Comparison of ENCODE assay signal across 16 mouse cellular contexts in the genomic region with DNA sequence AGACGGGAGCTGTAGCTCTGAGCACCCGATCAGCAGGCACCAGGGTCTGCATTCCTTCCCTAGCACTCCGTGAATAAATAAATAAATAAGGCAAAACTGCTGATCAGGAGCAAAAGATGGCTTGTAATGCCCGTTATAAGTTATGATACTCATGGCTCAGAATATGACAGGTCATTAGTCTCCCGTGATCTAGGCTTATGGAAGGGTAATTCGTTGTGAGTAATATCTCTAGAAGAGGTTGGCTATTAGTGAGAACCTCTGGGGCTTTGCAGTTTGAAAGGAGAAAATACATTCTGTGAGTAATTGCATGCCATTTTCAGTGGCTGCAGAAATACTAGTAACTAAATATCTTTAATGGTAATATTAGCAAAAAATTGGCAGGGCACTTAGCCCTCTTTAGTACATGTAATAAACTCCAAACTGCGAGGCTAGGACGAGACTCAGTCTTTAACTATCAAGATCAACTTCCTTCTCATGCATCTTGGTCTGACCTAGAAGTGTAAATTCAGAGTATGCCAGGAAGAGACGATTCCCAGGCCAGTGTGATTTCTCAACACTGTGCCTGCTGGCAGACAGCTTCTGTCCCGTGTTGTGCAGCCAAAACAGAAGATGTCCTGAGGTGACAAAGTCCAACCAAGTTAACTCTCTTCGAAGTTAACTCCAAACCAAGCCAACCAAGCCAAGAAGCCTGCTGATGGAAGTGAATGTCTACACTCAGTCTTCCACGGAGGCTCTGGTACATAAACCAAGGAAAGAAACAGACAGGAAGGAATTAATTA. TPM values are rescaled to one million over a fixed set of nuclear protein-coding genes. Genes with fewer than 3 reads are reported as not detected.
DNase-seq lines count a peak whose midpoint lies in the region; ATAC-seq lines count a peak whose summit lies in the region.
"Had no signal": no experiment of that assay in that cellular context is flagged by ENCODE, and none has a peak within 500 bp of the region (broad histone marks: within the 10 kb centered on the region; RNA-seq: fewer than 3 reads in every experiment).

No protein-coding gene starts in this region.

- H3K4me3 ChIP-seq in hindbrain, embryonic 14.5 days (replicated peaks; ENCODE audit: low read length): no peak overlapping the region
- no peak overlapping the region for H3K4me3 ChIP-seq in hindbrain, embryonic 12.5 days
- H3K4me3 ChIP-seq in lung, embryonic 16.5 days (ENCODE audit: low read length): no peak overlapping the region
- H3K4me3 ChIP-seq in forebrain, embryonic 12.5 days (replicated peaks): no peak overlapping the region
- H3K4me3 ChIP-seq: heart, embryonic 15.5 days; limb, embryonic 12.5 days; lung, embryonic 15.5 days had no signal

- 64% methylated on average over 12 of the region's 12 CpGs for WGBS in hindbrain, embryonic 14.5 days
- WGBS in hindbrain, embryonic 12.5 days: 78% methylated on average over 12 of the region's 12 CpGs
- WGBS in lung, embryonic 16.5 days: 39% methylated on average over 12 of the region's 12 CpGs
- WGBS in forebrain, embryonic 12.5 days: 82% methylated on average over 12 of the region's 12 CpGs

- H3K9me3 ChIP-seq in hindbrain, embryonic 14.5 days (ENCODE audit: control insufficient read depth, low read length): no peaks in the 10 kb centered on the region
- no peaks in the 10 kb centered on the region for H3K9me3 ChIP-seq in hindbrain, embryonic 12.5 days (replicated peaks)
- H3K9me3 ChIP-seq in lung, embryonic 16.5 days (ENCODE audit: control insufficient read depth, low read length): no peaks in the 10 kb centered on the region
- H3K9me3 ChIP-seq in forebrain, embryonic 12.5 days: no peaks in the 10 kb centered on the region
- H3K9me3 ChIP-seq: heart, embryonic 15.5 days; limb, embryonic 12.5 days; lung, embryonic 15.5 days had no signal

- no peak overlapping the region for H3K9ac ChIP-seq in hindbrain, embryonic 14.5 days
- H3K9ac ChIP-seq in hindbrain, embryonic 12.5 days: no peak overlapping the region
- no peak overlapping the region for H3K9ac ChIP-seq in lung, embryonic 16.5 days (ENCODE audit: low read length)
- no peak overlapping the region for H3K9ac ChIP-seq in forebrain, embryonic 12.5 days
- H3K9ac ChIP-seq: heart, embryonic 15.5 days; limb, embryonic 12.5 days; lung, embryonic 15.5 days had no signal

- peak; percentile 41; the same call in 1 of the 2 replicates for ATAC-seq in hindbrain, embryonic 14.5 days (ENCODE audit: low FRiP score)
- no peak for ATAC-seq in hindbrain, embryonic 12.5 days (ENCODE audit: low FRiP score)
- ATAC-seq in lung, embryonic 16.5 days (ENCODE audit: low read depth): peak; percentile 62; the same call in 1 of the 2 replicates
- ATAC-seq in forebrain, embryonic 12.5 days (ENCODE audit: low FRiP score): no peak

- H3K36me3 ChIP-seq in hindbrain, embryonic 14.5 days (replicated peaks; ENCODE audit: control insufficient read depth, insufficient read depth): no peaks in the 10 kb centered on the region
- H3K36me3 ChIP-seq in hindbrain, embryonic 12.5 days: no peaks in the 10 kb centered on the region
- H3K36me3 ChIP-seq in lung, embryonic 16.5 days (ENCODE audit: control insufficient read depth, insufficient read depth, low read length): no peaks in the 10 kb centered on the region
- H3K36me3 ChIP-seq in forebrain, embryonic 12.5 days (replicated peaks): no peaks in the 10 kb centered on the region
- H3K36me3 ChIP-seq: heart, embryonic 15.5 days; limb, embryonic 12.5 days; lung, embryonic 15.5 days had no signal

- DNase-seq in adrenal gland, postnatal 10 days: peak; percentile 51
- no peak for DNase-seq in adrenal gland, adult 8-10 months
- peak; percentile 25 for DNase-seq in hindbrain, embryonic 14.5 days (ENCODE audit: low spot score)
- DNase-seq in lung, postnatal 4 days: no peak
- DNase-seq in lung, postnatal 14 days: peak; percentile 13
- DNase-seq: cerebellum, adult 2 months; layer of hippocampus, postnatal 36 days; midbrain, embryonic 14.5 days; thymus, adult 18-20 months had no signal

- H3K4me2 ChIP-seq in hindbrain, embryonic 14.5 days (replicated peaks): no peak overlapping the region
- H3K4me2 ChIP-seq in hindbrain, embryonic 12.5 days (replicated peaks): no peak overlapping the region
- H3K4me2 ChIP-seq in lung, embryonic 16.5 days (ENCODE audit: low read depth, low read length): no peak overlapping the region
- no peak overlapping the region for H3K4me2 ChIP-seq in forebrain, embryonic 12.5 days
- H3K4me2 ChIP-seq: heart, embryonic 15.5 days; limb, embryonic 12.5 days; lung, embryonic 15.5 days had no signal

- no peaks in the 10 kb centered on the region for H3K27me3 ChIP-seq in hindbrain, embryonic 14.5 days (ENCODE audit: control insufficient read depth, insufficient read depth, low read length)
- H3K27me3 ChIP-seq in hindbrain, embryonic 12.5 days: no peaks in the 10 kb centered on the region
- H3K27me3 ChIP-seq in lung, embryonic 16.5 days (ENCODE audit: control insufficient read depth, insufficient read depth, low read depth, low read length): no peaks in the 10 kb centered on the region
- H3K27me3 ChIP-seq in forebrain, embryonic 12.5 days: no peaks in the 10 kb centered on the region
- H3K27me3 ChIP-seq: heart, embryonic 15.5 days; limb, embryonic 12.5 days; lung, embryonic 15.5 days had no signal

- H3K4me1 ChIP-seq in hindbrain, embryonic 14.5 days (replicated peaks; ENCODE audit: control insufficient read depth, insufficient read depth, low read length): peaks cover 13% of the 10 kb centered on the region; the same call in 1 of the 2 replicates
- peaks cover 7% of the 10 kb centered on the region; the same call in 1 of the 2 replicates for H3K4me1 ChIP-seq in hindbrain, embryonic 12.5 days
- H3K4me1 ChIP-seq in lung, embryonic 16.5 days (replicated peaks; ENCODE audit: control insufficient read depth, insufficient read depth, low read length): peaks cover 6% of the 10 kb centered on the region; the same call in 1 of the 2 replicates
- peaks cover 15% of the 10 kb centered on the region for H3K4me1 ChIP-seq in forebrain, embryonic 12.5 days
- H3K4me1 ChIP-seq: lung, embryonic 15.5 days had no signal

- no peak overlapping the region for H3K27ac ChIP-seq in hindbrain, embryonic 14.5 days
- no peak overlapping the region for H3K27ac ChIP-seq in hindbrain, embryonic 12.5 days
- H3K27ac ChIP-seq in lung, embryonic 16.5 days (ENCODE audit: low read length): no peak overlapping the region
- no peak overlapping the region for H3K27ac ChIP-seq in forebrain, embryonic 12.5 days
- H3K27ac ChIP-seq: heart, embryonic 15.5 days; kidney, postnatal 0 days; limb, embryonic 12.5 days; lung, embryonic 15.5 days had no signal

RNA-seq across cellular contexts. Expression of a gene that starts 34.2 kb away (rescaled TPM):
- total RNA-seq in adrenal gland, postnatal 10 days (2021): 1 to 10 TPM; 1.7 to 2.5 TPM
- 1 to 10 TPM in 3 of 4 experiments, under 1 TPM in 1; 0.87 to 3.1 (median 2.2) TPM for total RNA-seq in adrenal gland, adult 8-10 months (2022)
- 6.1 and 7.1 TPM in 2 replicates for polyA plus RNA-seq in hindbrain, embryonic 14.5 days (2014; fragmentation: Nextera tagmentation; extraction: Ambion mirVana)
- 9.1 TPM in 2 replicates for polyA plus RNA-seq in hindbrain, embryonic 12.5 days (2016; fragmentation: Nextera tagmentation; extraction: Ambion mirVana)
- polyA plus RNA-seq in lung, embryonic 16.5 days (2015; fragmentation: Nextera tagmentation; extraction: Ambion mirVana): 0.30 and 0.39 TPM in 2 replicates
- polyA plus RNA-seq in forebrain, embryonic 12.5 days (2016; fragmentation: Nextera tagmentation; extraction: Ambion mirVana): 6.3 and 6.4 TPM in 2 replicates

Comparison
In these comparisons a context has a peak if more than half of its experiments do, and no peak if none do; other contexts are left out.
1. DNase-seq: peak in adrenal gland, postnatal 10 days (single experiment), hindbrain, embryonic 14.5 days (single experiment) and lung, postnatal 14 days (single experiment); none in adrenal gland, adult 8-10 months (single experiment) and lung, postnatal 4 days (0 of 2).
2. ATAC-seq: peak in hindbrain, embryonic 14.5 days (single experiment) and lung, embryonic 16.5 days (single experiment); none in hindbrain, embryonic 12.5 days (single experiment) and forebrain, embryonic 12.5 days (single experiment).